Mouse (Mus musculus) CH12.LX (cell line): ENCODE measurements at regions not wholly inside any gene's neighbourhood (a gene's known extent, or its start where the extent isn't known, plus 50 kb on each side); places are given as distances from the start of the nearest gene placed in this dataset.

Experiments
- DNase-seq: peaks from one replicate; pipeline ENCODE4 v3.0.0-alpha.2; 2013; ENCODE audit errors: extremely low read depth
- H3K27ac ChIP-seq: 2 replicates; pipeline ENCODE4 v1.5.1; 2012; ENCODE audit warnings: low read depth, mild to moderate bottlenecking, control low read depth, moderate library complexity; ENCODE audit not compliant: insufficient read depth
- H3K27me3 ChIP-seq: replicated peaks from 2 replicates; pipeline ENCODE3; 2012; ENCODE audit warnings: inconsistent platforms
- H3K36me3 ChIP-seq, 2 experiments: replicated peaks in 1 of 2; 2 replicates each; pipeline versions ENCODE3 to v1.6.1; 2012; ENCODE audit warnings: inconsistent platforms in 1 of 2, low read length in 1 of 2, mild to moderate bottlenecking in 1 of 2, mixed read lengths in 1 of 2, moderate library complexity in 1 of 2; ENCODE audit not compliant: control insufficient read depth in 1 of 2, insufficient read depth in 1 of 2
- H3K4me1 ChIP-seq, 2 experiments: 2 replicates each; pipeline ENCODE4 v1.6.1; 2012; ENCODE audit warnings: inconsistent platforms in 1 of 2, moderate library complexity in 1 of 2; ENCODE audit not compliant: insufficient read depth in 2 of 2, control insufficient read depth in 1 of 2
- H3K4me2 ChIP-seq: 2 replicates; pipeline ENCODE4 v1.6.1; 2012; ENCODE audit warnings: low read depth, mild to moderate bottlenecking, control low read depth; ENCODE audit not compliant: poor library complexity, insufficient read depth, severe bottlenecking
- H3K4me3 ChIP-seq, 3 experiments: fragments of 150-350 bp in 1 of 3; sonication (generic) in 1 of 3; replicated peaks in 1 of 3; 2 replicates each; pipeline versions ENCODE3 to v1.5.1; 2011 to 2012; ENCODE audit warnings: low read depth in 2 of 3, low read length in 2 of 3, mild to moderate bottlenecking in 2 of 3, moderate library complexity in 2 of 3, control low read depth in 1 of 3, improper control_type of control experiment in 1 of 3, inconsistent platforms in 1 of 3, mixed read lengths in 1 of 3; ENCODE audit not compliant: poor library complexity in 1 of 3
- H3K79me2 ChIP-seq: replicated peaks from 2 replicates; pipeline ENCODE4 v1.6.1; 2012; ENCODE audit warnings: mild to moderate bottlenecking, moderate library complexity; ENCODE audit not compliant: control insufficient read depth, poor library complexity, insufficient read depth, severe bottlenecking; ENCODE audit errors: extremely low read depth
- H3K9ac ChIP-seq: 2 replicates; pipeline ENCODE4 v1.6.1; 2012; ENCODE audit warnings: low read depth, mild to moderate bottlenecking, control low read depth, moderate library complexity; ENCODE audit not compliant: insufficient read depth
- H3K9me3 ChIP-seq: replicated peaks from 2 replicates; pipeline ENCODE3; 2012; ENCODE audit warnings: low read length, inconsistent platforms, mixed read lengths
- E2F4 ChIP-seq: IDR thresholded peaks from 2 replicates; pipeline ENCODE4 v1.6.1; 2011; ENCODE audit warnings: low read depth, low read length, improper control_type of control experiment; ENCODE audit not compliant: insufficient replicate concordance
- ELF1 ChIP-seq: IDR thresholded peaks from 2 replicates; pipeline ENCODE4 v1.6.1; 2014; ENCODE audit warnings: low read depth, mild to moderate bottlenecking, inconsistent platforms, low read length, improper control_type of control experiment
- EP300 ChIP-seq: IDR thresholded peaks from 2 replicates; pipeline ENCODE4 v1.6.1; 2011; ENCODE audit warnings: low read length, improper control_type of control experiment
- IRF4 ChIP-seq: IDR thresholded peaks from 2 replicates; pipeline ENCODE4 v1.6.1; 2014; ENCODE audit warnings: low read depth, mild to moderate bottlenecking, inconsistent platforms, low read length, improper control_type of control experiment
- JUN ChIP-seq: IDR thresholded peaks from 2 replicates; pipeline ENCODE4 v1.6.1; 2011; ENCODE audit warnings: low read depth, mild to moderate bottlenecking, low read length, improper control_type of control experiment, moderate library complexity; ENCODE audit not compliant: insufficient read depth
- MAFK ChIP-seq: IDR thresholded peaks from 2 replicates; pipeline ENCODE4 v1.6.1; 2011; ENCODE audit warnings: low read length, improper control_type of control experiment; ENCODE audit not compliant: insufficient replicate concordance
- MAX ChIP-seq: IDR thresholded peaks from 2 replicates; pipeline ENCODE4 v1.6.1; 2011; ENCODE audit warnings: low read length, improper control_type of control experiment
- MAZ ChIP-seq: IDR thresholded peaks from 2 replicates; pipeline ENCODE4 v1.6.1; 2012; ENCODE audit warnings: low read depth, mild to moderate bottlenecking, inconsistent platforms, low read length, improper control_type of control experiment, moderate library complexity
- MEF2A ChIP-seq: IDR thresholded peaks from 2 replicates; pipeline ENCODE4 v1.6.1; 2014; ENCODE audit warnings: low read depth, mild to moderate bottlenecking, inconsistent platforms, low read length, improper control_type of control experiment, borderline replicate concordance
- MXI1 ChIP-seq: IDR thresholded peaks from 2 replicates; pipeline ENCODE4 v1.6.1; 2011; ENCODE audit warnings: mild to moderate bottlenecking, low read depth, low read length, improper control_type of control experiment
- NELFE ChIP-seq: IDR thresholded peaks from 2 replicates; pipeline ENCODE4 v1.6.1; 2011; ENCODE audit warnings: low read depth, low read length, improper control_type of control experiment
- NRF1 ChIP-seq: IDR thresholded peaks from 2 replicates; pipeline ENCODE4 v1.6.1; 2014; ENCODE audit warnings: low read depth, mild to moderate bottlenecking, inconsistent platforms, low read length, improper control_type of control experiment, moderate library complexity
- POLR2A ChIP-seq: IDR thresholded peaks from 2 replicates; pipeline ENCODE4 v1.6.1; 2011; ENCODE audit warnings: low read depth, mild to moderate bottlenecking, improper control_type of control experiment, low read length
- POLR2AphosphoS2 ChIP-seq: IDR thresholded peaks from 2 replicates; pipeline ENCODE4 v1.6.1; 2011; ENCODE audit warnings: low read depth, low read length, improper control_type of control experiment
- TBP ChIP-seq: conservative IDR thresholded peaks from 2 replicates; pipeline ENCODE4 v1.6.1; 2011; ENCODE audit warnings: low read depth, low read length, improper control_type of control experiment
- UBTF ChIP-seq: IDR thresholded peaks from 2 replicates; pipeline ENCODE4 v1.6.1; 2012; ENCODE audit warnings: low read depth, mild to moderate bottlenecking, inconsistent platforms, low read length, improper control_type of control experiment, moderate library complexity
- USF1 ChIP-seq: IDR thresholded peaks from 2 replicates; pipeline ENCODE4 v1.6.1; 2014; ENCODE audit warnings: low read depth, mild to moderate bottlenecking, inconsistent platforms, low read length, improper control_type of control experiment
- USF2 ChIP-seq: conservative IDR thresholded peaks from 2 replicates; pipeline ENCODE4 v1.6.1; 2011; ENCODE audit warnings: low read depth, low read length, improper control_type of control experiment
- dilution Hi-C: fragments of 300-500 bp; cut with MboI; formaldehyde crosslinking; loops from 2 replicates; pipeline ENCODE4 v1.14.3; 2020; ENCODE audit warnings: low sequenced_read_pairs; ENCODE audit not compliant: extremely low pct_unique_long_range_greater_than_20kb, extremely low pct_ligation_motif_present
- in situ Hi-C: fragments of 300-500 bp; cut with MboI; formaldehyde crosslinking; loops from 3 replicates; pipeline ENCODE4 v1.14.3; 2019; ENCODE audit warnings: low sequenced_read_pairs, low pct_ligation_motif_present, low pct_unique_long_range_greater_than_20kb, mixed read lengths

DNA sequence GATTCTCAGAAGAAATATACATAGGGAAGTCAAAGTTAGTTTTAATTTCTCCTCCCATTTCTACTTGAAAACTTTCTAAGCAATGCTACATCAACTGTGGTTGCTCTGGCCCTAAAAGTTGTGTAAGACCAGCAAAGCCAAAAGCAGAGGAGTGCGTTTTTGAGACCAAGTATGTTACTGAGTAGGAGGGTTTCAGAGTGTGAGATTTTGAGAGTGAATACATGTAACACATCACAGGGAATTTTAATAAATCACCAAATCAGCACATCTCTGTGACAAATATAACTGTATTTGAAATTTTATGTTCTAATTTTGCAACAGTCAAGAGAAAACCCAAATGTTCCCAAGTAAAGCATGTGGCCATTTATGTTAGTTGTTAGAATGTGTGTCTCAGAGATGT lies 234.6 kb downstream of the Dmac1 start:
- Histone ChIP-seq H3K79me2 (no peaks in the 10 kb centered on the region), H3K27ac (no peak overlapping the region), H3K4me2 (no peak overlapping the region), H3K9ac (no peak overlapping the region), H3K27me3 (no peaks in the 10 kb centered on the region), H3K4me1 (no peaks in the 10 kb centered on the region), H3K9me3 (no peaks in the 10 kb centered on the region), H3K36me3 (no peaks in the 10 kb centered on the region), H3K4me3 (no peak overlapping the region)
- TF ChIP-seq TBP: no peak
- no peak for TF ChIP-seq JUN
- no peak for TF ChIP-seq MXI1
- TF ChIP-seq UBTF: no peak
- no peak for TF ChIP-seq USF1
- no peak for TF ChIP-seq MAX
- no peak for TF ChIP-seq USF2
- TF ChIP-seq ELF1: no peak
- TF ChIP-seq IRF4: no peak
- no peak for TF ChIP-seq MAFK
- TF ChIP-seq NRF1: no peak
- TF ChIP-seq NELFE: no peak
- no peak for TF ChIP-seq E2F4
- TF ChIP-seq EP300: no peak
- no peak for TF ChIP-seq MAZ
- no peak for TF ChIP-seq POLR2A
- TF ChIP-seq POLR2AphosphoS2: no peak
- no peak for TF ChIP-seq MEF2A
- in situ Hi-C loops: no loop called here
- dilution Hi-C loops: no loop called here
- DNase-seq: no peak

DNA sequence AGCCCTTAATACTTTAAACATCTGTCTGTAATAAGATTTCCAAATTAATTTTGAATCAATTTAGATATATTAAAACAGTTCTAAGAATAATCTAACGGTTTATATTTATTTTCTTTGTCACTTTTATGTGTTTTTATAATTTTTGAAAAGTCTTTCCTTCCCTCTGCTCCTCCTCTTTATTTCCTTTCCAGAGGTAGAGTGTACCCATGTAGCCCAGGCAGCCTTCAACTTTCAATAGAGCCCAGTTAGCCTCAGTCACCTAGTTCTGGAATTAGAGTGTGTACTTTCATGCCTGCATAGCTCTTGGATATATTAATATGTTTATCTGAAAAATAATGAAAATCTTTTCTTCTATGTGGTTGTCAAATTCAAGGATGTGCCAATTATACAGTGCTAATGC lies 235.5 kb downstream of the Dmac1 start:
- DNase-seq: no peak
- Histone ChIP-seq H3K9ac (no peak overlapping the region), H3K79me2 (no peaks in the 10 kb centered on the region), H3K27me3 (no peaks in the 10 kb centered on the region), H3K27ac (no peak overlapping the region), H3K9me3 (no peaks in the 10 kb centered on the region), H3K4me3 (no peak overlapping the region), H3K36me3 (no peaks in the 10 kb centered on the region), H3K4me2 (no peak overlapping the region), H3K4me1 (no peaks in the 10 kb centered on the region)
- no peak for TF ChIP-seq POLR2A
- dilution Hi-C loops: no loop called here
- in situ Hi-C loops: no loop called here
